Mouse (Mus musculus) neural tube, embryonic 11.5 days (tissue): Measurements from ENCODE around the gene Gdpd4. TPM values are rescaled to one million over a fixed set of nuclear protein-coding genes. Genes with fewer than 3 reads are reported as not detected.
A peak's percentile ranks its signal among the peaks of the same experiment; 100 is the strongest.

Source experiments
- ATAC-seq: fragments of 200-750 bp; cut with Nextera tagmentation; 2 replicates; pipeline ENCODE4 v1.8.0; 2017; ENCODE audit warnings: moderate number of reproducible peaks, mild to moderate bottlenecking, moderate TSS enrichment, moderate library complexity; ENCODE audit not compliant: insufficient read depth, low FRiP score, low TSS enrichment
- DNase-seq: peaks from one replicate; pipeline ENCODE4 v3.0.0-alpha.2; 2015; ENCODE audit warnings: low spot score
- H3K27ac ChIP-seq: fragments of 300-500 bp; sonication (generic); 2 replicates; pipeline ENCODE4 v1.5.1; 2014; ENCODE audit warnings: low read depth, mild to moderate bottlenecking, low read length
- H3K27me3 ChIP-seq: fragments of 300-500 bp; sonication (generic); 2 replicates; pipeline ENCODE4 v1.6.1; 2014; ENCODE audit warnings: mild to moderate bottlenecking, low read length, mixed read lengths; ENCODE audit not compliant: control insufficient read depth, insufficient read depth
- H3K36me3 ChIP-seq: fragments of 300-500 bp; sonication (generic); 2 replicates; pipeline ENCODE4 v1.6.1; 2014; ENCODE audit warnings: mild to moderate bottlenecking, low read length, moderate library complexity, mixed read lengths; ENCODE audit not compliant: control insufficient read depth, insufficient read depth
- H3K4me1 ChIP-seq: fragments of 300-500 bp; sonication (generic); 2 replicates; pipeline ENCODE4 v1.6.1; 2014; ENCODE audit warnings: low read length, mixed read lengths; ENCODE audit not compliant: control insufficient read depth, insufficient read depth
- H3K4me2 ChIP-seq: fragments of 300-500 bp; sonication (generic); 2 replicates; pipeline ENCODE4 v1.6.1; 2014; ENCODE audit warnings: low read depth, mild to moderate bottlenecking, moderate library complexity
- H3K4me3 ChIP-seq: fragments of 300-500 bp; sonication (generic); 2 replicates; pipeline ENCODE4 v1.5.1; 2014; ENCODE audit warnings: low read depth, low read length
- H3K9ac ChIP-seq: fragments of 300-500 bp; sonication (generic); 2 replicates; pipeline ENCODE4 v1.6.1; 2014; ENCODE audit warnings: mild to moderate bottlenecking, low read length
- H3K9me3 ChIP-seq: fragments of 300-500 bp; sonication (generic); 2 replicates; pipeline ENCODE4 v1.6.1; 2016; ENCODE audit warnings: low read length; ENCODE audit not compliant: control insufficient read depth
- WGBS: fragments of 180-500 bp; shearing (Covaris S2); extraction: QIAGEN DNeasy Blood & Tissue Kit; methylation state at CpG from one replicate; pipeline ENCODE4 v1.1.7; 2014; 5-methylcytosine and 5-hydroxymethylcytosine counted together
- polyA plus RNA-seq: library from polyadenylated mRNA; unstranded; fragments of >200 nt; fragmentation: Nextera tagmentation; extraction: Ambion mirVana; gene quantifications from 2 replicates; pipeline ENCODE4 v1.2.1, GENCODE M21; 2014

The Gdpd4 gene
- polyA plus RNA-seq, 1 experiment from 2014 or later = not detected

GRCm38 (mm10) chr7:98071620-98072019, 151.9 kb downstream of the Gdpd4 start:
- DNase-seq (peak; percentile 89), ATAC-seq (no peak)
- H3K27me3 ChIP-seq = no peaks in the 10 kb centered on the region
- H3K9ac ChIP-seq = no peak overlapping the region
- 35% methylated on average over 5 of the region's 5 CpGs for WGBS
- H3K9me3 ChIP-seq = no peaks in the 10 kb centered on the region
- H3K4me2 ChIP-seq = no peak overlapping the region
- H3K4me3 ChIP-seq = no peak overlapping the region
- no peaks in the 10 kb centered on the region for H3K36me3 ChIP-seq
- H3K27ac ChIP-seq = no peak overlapping the region
- H3K4me1 ChIP-seq = no peaks in the 10 kb centered on the region

- peaks cover 1% of the 10 kb centered on the region for H3K4me1 ChIP-seq
- no peaks in the 10 kb centered on the region for H3K27me3 ChIP-seq
- DNase-seq = no peak
- no peak for ATAC-seq
- no peaks in the 10 kb centered on the region for H3K9me3 ChIP-seq
- H3K36me3 ChIP-seq = no peaks in the 10 kb centered on the region; the same call in 1 of the 2 replicates
- WGBS = 90% methylated on average over 11 of the region's 11 CpGs
- no peak overlapping the region for H3K4me2 ChIP-seq
- no peak overlapping the region for H3K27ac ChIP-seq
- H3K9ac ChIP-seq = no peak overlapping the region
- H3K4me3 ChIP-seq = no peak overlapping the region
Observed at GRCm38 (mm10) chr7:98077453-98077852, 157.7 kb downstream of the Gdpd4 start.

- ATAC-seq = peak; percentile 76; the same call in 1 of the 2 replicates
- 14% methylated on average over 5 of the region's 5 CpGs for WGBS
- Histone ChIP-seq H3K9me3 (no peaks in the 10 kb centered on the region), H3K27ac (no peak overlapping the region), H3K27me3 (no peaks in the 10 kb centered on the region), H3K36me3 (no peaks in the 10 kb centered on the region; the same call in 1 of the 2 replicates), H3K9ac (no peak overlapping the region), H3K4me2 (no peak overlapping the region), H3K4me3 (no peak overlapping the region), H3K4me1 (peaks cover 7% of the 10 kb centered on the region)
- DNase-seq = peak; percentile 56
Observed at GRCm38 (mm10) chr7:98082376-98082775, 162.6 kb downstream of the Gdpd4 start.

GRCm38 (mm10) chr7:98084541-98085293, 165.0 kb downstream of the Gdpd4 start:
- ATAC-seq (no peak), DNase-seq (no peak)
- WGBS = 53% methylated on average over 12 of the region's 12 CpGs
- no peaks in the 10 kb centered on the region for H3K9me3 ChIP-seq
- H3K36me3 ChIP-seq = no peaks in the 10 kb centered on the region; the same call in 1 of the 2 replicates
- no peaks in the 10 kb centered on the region for H3K27me3 ChIP-seq
- peaks cover 7% of the 10 kb centered on the region for H3K4me1 ChIP-seq
- H3K4me2 ChIP-seq = no peak overlapping the region
- H3K27ac ChIP-seq = no peak overlapping the region
- H3K9ac ChIP-seq = no peak overlapping the region
- no peak overlapping the region for H3K4me3 ChIP-seq

GRCm38 (mm10) chr7:98085314-98085713, 165.6 kb downstream of the Gdpd4 start:
- WGBS = 76% methylated on average over 7 of the region's 7 CpGs
- Histone ChIP-seq H3K27me3 (no peaks in the 10 kb centered on the region), H3K36me3 (no peaks in the 10 kb centered on the region; the same call in 1 of the 2 replicates), H3K4me3 (no peak overlapping the region), H3K9ac (no peak overlapping the region), H3K4me1 (peaks cover 7% of the 10 kb centered on the region), H3K27ac (no peak overlapping the region), H3K4me2 (no peak overlapping the region), H3K9me3 (no peaks in the 10 kb centered on the region)
- DNase-seq (no peak), ATAC-seq (no peak)

GRCm38 (mm10) chr7:98086346-98086745, 166.6 kb downstream of the Gdpd4 start:
- no peak overlapping the region for H3K4me3 ChIP-seq
- H3K4me1 ChIP-seq = peaks cover 7% of the 10 kb centered on the region
- H3K27me3 ChIP-seq = no peaks in the 10 kb centered on the region
- no peaks in the 10 kb centered on the region for H3K9me3 ChIP-seq
- DNase-seq (no peak), ATAC-seq (no peak)
- H3K9ac ChIP-seq = no peak overlapping the region
- H3K4me2 ChIP-seq = no peak overlapping the region
- 47% methylated on average over 2 of the region's 2 CpGs for WGBS
- H3K36me3 ChIP-seq = no peaks in the 10 kb centered on the region
- no peak overlapping the region for H3K27ac ChIP-seq

GRCm38 (mm10) chr7:98095852-98096251, 176.1 kb downstream of the Gdpd4 start:
- Histone ChIP-seq H3K27ac (no peak overlapping the region), H3K27me3 (no peaks in the 10 kb centered on the region), H3K4me1 (no peaks in the 10 kb centered on the region), H3K9ac (no peak overlapping the region), H3K9me3 (no peaks in the 10 kb centered on the region), H3K4me2 (no peak overlapping the region), H3K36me3 (0 out of 2 replicates have a peak, but pooled peaks cover 2% of the 10 kb centered on the region), H3K4me3 (no peak overlapping the region)
- 94% methylated on average over 4 of the region's 4 CpGs for WGBS
- ATAC-seq (no peak), DNase-seq (no peak)

GRCm38 (mm10) chr7:98097557-98097956, 177.8 kb downstream of the Gdpd4 start:
- DNase-seq (no peak), ATAC-seq (no peak)
- Histone ChIP-seq H3K4me1 (no peaks in the 10 kb centered on the region), H3K36me3 (0 out of 2 replicates have a peak, but pooled peaks cover 2% of the 10 kb centered on the region), H3K4me3 (no peak overlapping the region), H3K27me3 (no peaks in the 10 kb centered on the region), H3K27ac (no peak overlapping the region), H3K9me3 (no peaks in the 10 kb centered on the region), H3K9ac (no peak overlapping the region), H3K4me2 (no peak overlapping the region)
- WGBS = 94% methylated on average over 8 of the region's 8 CpGs
